Mouse (Mus musculus) forebrain, embryonic 14.5 days (tissue): Measurements from ENCODE around the gene Uba3. TPM values are rescaled to one million over a fixed set of nuclear protein-coding genes. Genes with fewer than 3 reads are reported as not detected.

ENCODE experiments used
- ATAC-seq: fragments of 200-750 bp; cut with Nextera tagmentation; 2 replicates; pipeline ENCODE4 v1.8.0; 2017; ENCODE audit warnings: mild to moderate bottlenecking, moderate library complexity
- DNase-seq: peaks from one replicate; pipeline ENCODE4 v3.0.0-alpha.2; 2015; ENCODE audit warnings: low spot score
- H3K27ac ChIP-seq: fragments of 300-500 bp; sonication (generic); 2 replicates; pipeline ENCODE4 v1.5.1; 2014; ENCODE audit warnings: low read depth, mild to moderate bottlenecking, control low read depth, low read length, moderate library complexity
- H3K27me3 ChIP-seq: fragments of 300-500 bp; sonication (generic); replicated peaks from 2 replicates; pipeline ENCODE4 v1.6.1; 2014; ENCODE audit warnings: low read length, control low read depth, mixed read lengths; ENCODE audit not compliant: control insufficient read depth, insufficient read depth
- H3K36me3 ChIP-seq: fragments of 300-500 bp; sonication (generic); 2 replicates; pipeline ENCODE4 v1.6.1; 2014; ENCODE audit warnings: low read length, control low read depth; ENCODE audit not compliant: control insufficient read depth, insufficient read depth
- H3K4me1 ChIP-seq: fragments of 300-500 bp; sonication (generic); 2 replicates; pipeline ENCODE4 v1.6.1; 2014; ENCODE audit warnings: antibody characterized with exemption, low read length, control low read depth; ENCODE audit not compliant: control insufficient read depth, insufficient read depth
- H3K4me2 ChIP-seq: fragments of 300-500 bp; sonication (generic); 2 replicates; pipeline ENCODE4 v1.6.1; 2014; ENCODE audit warnings: mild to moderate bottlenecking, control low read depth, low read length
- H3K4me3 ChIP-seq: fragments of 300-500 bp; sonication (generic); 2 replicates; pipeline ENCODE4 v1.5.1; 2014; ENCODE audit warnings: low read depth, low read length, control low read depth
- H3K9ac ChIP-seq: fragments of 300-500 bp; sonication (generic); 2 replicates; pipeline ENCODE4 v1.6.1; 2014; ENCODE audit warnings: mild to moderate bottlenecking, low read length, control low read depth, moderate library complexity
- H3K9me3 ChIP-seq: fragments of 300-500 bp; sonication (generic); replicated peaks from 2 replicates; pipeline ENCODE4 v1.6.1; 2016; ENCODE audit warnings: low read length, control low read depth, mixed read lengths; ENCODE audit not compliant: control insufficient read depth
- WGBS: fragments of 180-500 bp; shearing (Covaris S2); extraction: QIAGEN DNeasy Blood & Tissue Kit; methylation state at CpG from one replicate; pipeline ENCODE4 v1.1.7; 2014; 5-methylcytosine and 5-hydroxymethylcytosine counted together
- polyA plus RNA-seq: library from polyadenylated mRNA; unstranded; fragments of >200 nt; fragmentation: Nextera tagmentation; extraction: Ambion mirVana; gene quantifications from 2 replicates; pipeline ENCODE4 v1.2.1, GENCODE M21; 2014

The Uba3 gene
- polyA plus RNA-seq, 1 experiment from 2014 or later, result 96.4 TPM

DNA sequence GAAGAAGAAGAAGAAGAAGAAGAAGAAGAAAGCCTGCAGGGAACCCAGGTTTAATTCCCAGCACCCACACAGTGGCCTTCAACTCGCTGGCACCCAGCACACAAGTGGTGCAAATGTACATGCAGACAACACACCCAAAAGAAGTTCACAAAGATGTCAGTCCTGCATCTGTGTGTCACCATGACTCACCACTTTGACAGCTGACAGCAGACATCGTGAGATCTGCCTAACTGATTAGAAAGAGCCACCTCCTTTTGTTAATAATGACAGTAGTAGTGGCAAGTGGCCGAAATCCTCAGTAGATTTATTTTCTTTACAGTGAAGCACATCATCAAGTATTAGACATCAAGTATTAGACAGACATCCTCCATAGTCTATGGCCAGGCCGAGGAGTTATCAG, 1.6 kb upstream of the Uba3 start:
- WGBS, result 83% methylated on average over 4 of the region's 4 CpGs
- no peaks in the 10 kb centered on the region for H3K9me3 ChIP-seq

DNA sequence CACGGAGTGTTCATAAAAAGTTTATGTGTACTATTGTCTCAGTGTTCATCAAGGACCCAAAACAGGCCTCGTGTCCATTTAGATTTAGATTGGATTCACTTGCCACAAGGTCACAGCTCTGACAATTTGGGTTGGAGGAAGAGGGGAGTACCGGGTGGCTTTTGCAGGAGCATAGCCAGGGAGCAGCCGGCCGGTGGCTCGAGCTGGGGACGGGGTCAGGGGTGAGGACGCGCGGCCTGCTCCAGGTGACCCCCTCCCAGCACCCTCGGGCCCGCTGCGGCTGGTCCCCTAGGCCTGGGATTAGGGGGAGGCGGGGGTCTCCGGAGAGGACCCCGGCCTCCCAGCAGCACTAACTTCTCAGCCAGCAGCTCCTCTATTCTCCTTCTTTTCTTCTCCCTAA, 495 bp downstream of the Uba3 start:
- peak; percentile 23 for DNase-seq
- Histone ChIP-seq H3K4me2 (peak overlapping the region; percentile 79), H3K27ac (peak overlapping the region; percentile 83), H3K36me3 (0 out of 2 replicates have a peak, but pooled peaks cover 7% of the 10 kb centered on the region), H3K4me1 (peaks cover 14% of the 10 kb centered on the region), H3K9ac (peak overlapping the region; percentile 98), H3K27me3 (no peaks in the 10 kb centered on the region), H3K4me3 (peak overlapping the region; percentile 85), H3K9me3 (no peaks in the 10 kb centered on the region)
- under 1% methylated on average over 16 of the region's 16 CpGs for WGBS
- ATAC-seq, result peak; percentile 56

More for the DNA sequence above, 1.6 kb upstream of the Uba3 start:
- H3K4me3 ChIP-seq, result no peak overlapping the region
- no peaks in the 10 kb centered on the region for H3K27me3 ChIP-seq
- no peak overlapping the region for H3K9ac ChIP-seq
- H3K4me1 ChIP-seq, result peaks cover 21% of the 10 kb centered on the region
- H3K27ac ChIP-seq, result no peak overlapping the region
- H3K36me3 ChIP-seq, result no peaks in the 10 kb centered on the region
- H3K4me2 ChIP-seq, result no peak overlapping the region
- DNase-seq (no peak), ATAC-seq (no peak)

DNA sequence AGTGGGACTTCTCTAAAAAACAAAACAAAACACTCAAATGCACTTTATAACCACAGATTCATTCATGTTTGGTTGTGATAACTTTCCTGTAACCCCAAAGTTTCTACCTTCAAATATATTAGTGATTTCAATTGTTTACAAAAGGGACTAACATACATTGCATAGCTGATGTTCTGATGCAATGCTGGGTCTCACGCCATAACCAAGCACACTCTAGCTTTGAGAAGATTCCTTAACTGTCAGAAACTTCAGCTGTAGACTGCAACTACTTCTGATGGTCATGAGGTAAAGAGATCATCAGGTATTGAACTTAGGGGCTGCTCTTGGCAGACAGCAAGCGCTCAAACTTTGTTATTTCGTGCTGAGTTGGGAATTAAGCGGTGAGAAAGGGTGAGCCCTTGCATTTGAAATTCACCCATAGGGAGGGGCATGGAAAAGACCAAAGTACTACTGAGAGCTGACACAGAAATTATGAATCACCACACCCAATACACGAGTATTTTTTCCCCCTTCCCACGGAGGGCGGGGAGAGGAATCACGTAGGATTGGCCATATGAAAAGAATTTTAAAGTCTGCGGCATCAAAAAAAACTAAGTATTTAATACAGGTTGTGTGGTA, 1.1 kb downstream of the Uba3 start:
- Histone ChIP-seq H3K4me3 (peak overlapping the region; percentile 85), H3K9ac (peak overlapping the region; percentile 98), H3K36me3 (0 out of 2 replicates have a peak, but pooled peaks cover 8% of the 10 kb centered on the region), H3K4me1 (peaks cover 14% of the 10 kb centered on the region), H3K27ac (0 out of 2 replicates have a peak overlapping the region, but pooled peaks have one; percentile 83), H3K4me2 (peak overlapping the region; percentile 79), H3K27me3 (no peaks in the 10 kb centered on the region), H3K9me3 (no peaks in the 10 kb centered on the region)
- ATAC-seq, result no peak
- no peak for DNase-seq
- WGBS, result 19% methylated on average over 9 of the region's 9 CpGs

DNA sequence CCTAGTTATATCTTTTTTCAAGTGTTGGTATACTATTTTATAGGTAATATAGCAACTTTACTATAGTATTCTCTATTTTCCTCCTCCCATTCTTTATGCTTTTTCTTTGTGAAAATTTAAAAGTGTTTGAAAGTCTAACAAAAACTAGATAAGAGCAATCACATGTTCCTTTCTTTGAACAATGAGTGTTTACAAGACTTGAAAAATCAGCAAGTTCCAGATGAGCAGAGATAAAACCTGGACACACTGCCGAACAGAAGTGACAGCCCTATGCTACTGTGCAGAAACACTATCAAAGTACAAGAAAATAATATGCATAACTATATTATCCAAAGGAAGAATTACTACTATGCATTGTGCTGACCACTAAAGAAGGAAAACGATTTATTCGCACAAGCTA, 3.0 kb downstream of the Uba3 start:
- ATAC-seq, result no peak
- WGBS, result 94% methylated on average over 3 of the region's 3 CpGs
- H3K27ac ChIP-seq, result no peak overlapping the region
- H3K4me3 ChIP-seq, result no peak overlapping the region
- H3K27me3 ChIP-seq, result no peaks in the 10 kb centered on the region
- H3K9ac ChIP-seq, result no peak overlapping the region
- no peak overlapping the region for H3K4me2 ChIP-seq
- peaks cover 14% of the 10 kb centered on the region for H3K4me1 ChIP-seq
- H3K36me3 ChIP-seq, result peaks cover 17% of the 10 kb centered on the region
- H3K9me3 ChIP-seq, result no peaks in the 10 kb centered on the region
- DNase-seq, result no peak

DNA sequence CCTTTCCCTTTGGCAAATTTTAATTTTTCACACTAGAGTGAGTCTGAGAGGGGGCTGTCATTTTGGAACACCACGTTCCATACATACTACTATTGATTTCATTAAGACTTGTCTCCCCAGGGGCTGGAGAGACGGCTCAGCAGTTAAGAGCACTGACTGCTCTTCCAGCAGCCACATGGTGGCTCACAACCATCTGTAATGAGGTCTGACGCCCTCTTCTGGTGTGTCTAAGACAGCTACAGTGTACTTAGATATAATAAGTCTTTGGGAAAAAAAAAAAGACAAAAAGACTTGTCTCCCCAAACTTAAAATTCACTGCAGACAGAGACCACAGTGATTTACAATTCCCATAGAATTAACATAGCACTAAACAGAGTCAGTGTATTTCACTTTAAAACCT, 5.0 kb downstream of the Uba3 start:
- Histone ChIP-seq H3K4me2 (no peak overlapping the region), H3K4me1 (peaks cover 14% of the 10 kb centered on the region), H3K9me3 (no peaks in the 10 kb centered on the region), H3K9ac (no peak overlapping the region), H3K36me3 (peaks cover 36% of the 10 kb centered on the region), H3K27ac (no peak overlapping the region), H3K27me3 (no peaks in the 10 kb centered on the region), H3K4me3 (no peak overlapping the region)
- no peak for DNase-seq
- WGBS, result 54% methylated on average over 3 of the region's 3 CpGs
- no peak for ATAC-seq

DNA sequence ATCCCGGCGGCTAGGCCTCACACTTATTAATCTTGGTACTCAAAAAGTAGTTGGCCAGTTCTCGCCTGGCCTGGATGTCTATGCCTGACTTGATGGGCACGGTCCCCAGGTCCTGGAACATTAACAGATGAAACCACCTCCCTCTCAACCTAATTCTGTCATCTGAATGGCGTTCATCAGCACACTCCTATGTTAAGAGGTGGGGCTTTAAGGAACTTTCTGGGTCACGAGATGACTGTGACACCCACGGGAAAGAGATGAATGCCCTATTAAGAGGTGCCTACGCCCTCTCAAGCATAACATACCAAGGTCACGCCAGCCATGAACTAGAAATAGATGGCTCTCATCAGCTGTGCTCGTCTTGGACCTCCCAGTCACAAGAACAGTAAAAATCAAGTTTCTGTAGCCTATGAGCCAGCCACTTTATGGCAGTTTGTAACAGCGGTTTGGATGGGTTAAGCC, 26.0 kb downstream of the Uba3 start:
- peak overlapping the region; percentile 87; the same call in 1 of the 2 replicates for H3K27ac ChIP-seq
- H3K4me1 ChIP-seq, result peaks cover 14% of the 10 kb centered on the region
- no peaks in the 10 kb centered on the region for H3K27me3 ChIP-seq
- peak overlapping the region; percentile 92 for H3K4me3 ChIP-seq
- H3K9me3 ChIP-seq, result no peaks in the 10 kb centered on the region
- H3K4me2 ChIP-seq, result peak overlapping the region; percentile 53
- 11% methylated on average over 11 of the region's 11 CpGs for WGBS
- H3K36me3 ChIP-seq, result peaks cover 21% of the 10 kb centered on the region
- DNase-seq (no peak), ATAC-seq (peak; percentile 54; the same call in 1 of the 2 replicates)
- peak overlapping the region; percentile 96 for H3K9ac ChIP-seq

DNA sequence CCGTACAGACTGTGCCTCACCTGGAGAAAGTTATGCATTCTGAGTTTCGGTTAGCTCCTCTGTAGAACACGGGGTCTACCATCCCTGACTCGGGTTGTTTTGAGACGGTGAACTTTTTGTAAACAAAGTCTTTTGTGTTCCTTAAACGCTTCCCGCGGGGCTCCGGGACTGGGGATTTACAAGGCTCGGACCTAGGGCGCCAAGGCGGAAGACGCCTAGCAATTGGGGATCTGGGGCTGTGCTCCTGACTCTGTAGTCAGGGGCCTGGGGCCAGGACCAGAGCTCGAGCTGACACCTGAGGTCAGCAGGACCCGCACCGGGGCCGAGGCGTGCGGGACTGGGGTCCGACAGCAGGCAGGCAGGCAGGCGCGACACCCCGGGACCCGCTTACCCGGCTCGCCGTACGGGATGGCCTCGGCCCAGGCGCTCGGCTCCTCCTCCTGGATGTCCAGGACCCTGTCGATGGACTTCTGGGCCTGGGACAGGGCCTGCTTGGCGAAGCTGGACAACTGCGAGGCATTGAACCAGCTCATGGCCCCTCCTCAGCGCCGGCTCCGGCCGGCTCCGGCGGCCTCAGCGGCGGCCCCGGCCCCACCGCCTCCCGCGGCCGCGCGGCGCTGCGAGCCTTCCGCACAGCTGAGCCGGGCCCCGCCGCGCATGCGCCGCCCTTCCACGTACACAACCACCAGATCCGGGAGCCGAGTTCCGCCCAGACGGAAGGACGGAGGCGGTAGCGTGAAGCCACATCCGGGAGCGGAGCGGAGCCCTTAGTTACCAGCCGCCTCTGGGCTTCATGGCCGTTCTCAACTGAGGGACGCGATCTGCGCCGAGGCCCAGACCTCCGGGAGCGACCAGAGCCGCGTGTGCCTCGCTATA, 26.7 kb downstream of the Uba3 start, which contains the start of gene Tmf1:
Gene Tmf1 (minus strand): TSS at position 632 of the 876 bp plus-strand sequence.
- peak within 1 kb of the TSS; percentile 96 for H3K9ac ChIP-seq
- no peaks in the 10 kb centered on the region for H3K9me3 ChIP-seq

DNA sequence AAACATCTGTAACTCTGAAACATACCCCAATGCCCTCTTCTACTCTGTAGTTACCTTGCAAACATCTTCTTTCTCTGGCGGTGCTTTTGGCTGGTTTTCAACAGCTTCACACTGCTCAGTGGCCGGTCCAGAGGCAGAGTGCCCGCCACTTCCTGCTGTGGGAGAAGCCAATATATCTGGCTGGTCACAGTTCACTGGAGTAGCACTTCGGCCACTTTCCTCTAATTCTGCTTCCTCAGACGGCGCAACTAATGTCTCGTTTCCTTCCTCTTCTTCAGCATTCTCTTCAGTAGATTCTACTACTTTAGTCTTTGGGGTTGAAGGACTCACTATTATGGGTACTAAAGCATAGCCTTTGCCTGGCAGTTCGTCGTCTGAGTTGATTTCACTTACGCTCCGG, 29.7 kb downstream of the Uba3 start:
- ATAC-seq, result no peak
- Histone ChIP-seq H3K27ac (no peak overlapping the region), H3K27me3 (no peaks in the 10 kb centered on the region), H3K36me3 (peaks cover 33% of the 10 kb centered on the region), H3K4me3 (no peak overlapping the region), H3K4me1 (peaks cover 14% of the 10 kb centered on the region), H3K9ac (no peak overlapping the region), H3K9me3 (no peaks in the 10 kb centered on the region), H3K4me2 (no peak overlapping the region)
- DNase-seq, result no peak
- WGBS, result 92% methylated on average over 11 of the region's 11 CpGs

More for the DNA sequence above, 26.7 kb downstream of the Uba3 start, which contains the start of gene Tmf1:
- ATAC-seq, result peak; percentile 98
- H3K4me2 ChIP-seq, result peak within 1 kb of the TSS; percentile 53
- peaks cover 14% of the 10 kb centered on the region for H3K4me1 ChIP-seq
- DNase-seq, result peak; percentile 97
- under 1% methylated on average over 69 of the region's 80 CpGs for WGBS
- H3K27me3 ChIP-seq, result no peaks in the 10 kb centered on the region
- peak within 1 kb of the TSS; percentile 92 for H3K4me3 ChIP-seq
- H3K36me3 ChIP-seq, result peaks cover 19% of the 10 kb centered on the region
- peak within 1 kb of the TSS; percentile 87 for H3K27ac ChIP-seq
